Mouse (Mus musculus): ENCODE results near the gene Mroh8.

The Mroh8 gene

GRCm38 (mm10) chr2:157279416-157279800, at the start of gene Mroh8:
Gene Mroh8 (minus strand): TSS chr2:157279549.
- DNase-seq, result no peak

GRCm38 (mm10) chr2:157328570-157328969, 49.2 kb upstream of the Mroh8 start:
- no peak for DNase-seq

- no peak for DNase-seq
Observed at GRCm38 (mm10) chr2:157328106-157328505, 48.8 kb upstream of the Mroh8 start.

- DNase-seq, result no peak
Observed at GRCm38 (mm10) chr2:157325238-157325637, 45.9 kb upstream of the Mroh8 start.

- no peak for DNase-seq
Observed at GRCm38 (mm10) chr2:157322029-157322766, 42.8 kb upstream of the Mroh8 start.

GRCm38 (mm10) chr2:157320886-157321285, 41.5 kb upstream of the Mroh8 start:
- DNase-seq, result no peak

- DNase-seq, result no peak
Observed at GRCm38 (mm10) chr2:157320135-157320534, 40.8 kb upstream of the Mroh8 start.

GRCm38 (mm10) chr2:157317220-157317619, 37.9 kb upstream of the Mroh8 start:
- DNase-seq, result no peak

- no peak for DNase-seq
Observed at GRCm38 (mm10) chr2:157316358-157316933, 37.1 kb upstream of the Mroh8 start.

- no peak for DNase-seq
Observed at GRCm38 (mm10) chr2:157315486-157315885, 36.1 kb upstream of the Mroh8 start.

- no peak for DNase-seq
Observed at GRCm38 (mm10) chr2:157314310-157314709, 35.0 kb upstream of the Mroh8 start.

- no peak for DNase-seq
Observed at GRCm38 (mm10) chr2:157313718-157314117, 34.4 kb upstream of the Mroh8 start.

GRCm38 (mm10) chr2:157310963-157311637, 31.8 kb upstream of the Mroh8 start:
- DNase-seq, result no peak

GRCm38 (mm10) chr2:157309611-157310010, 30.3 kb upstream of the Mroh8 start:
- no peak for DNase-seq

GRCm38 (mm10) chr2:157308273-157308917, 29.0 kb upstream of the Mroh8 start:
- DNase-seq, result no peak

- no peak for DNase-seq
Observed at GRCm38 (mm10) chr2:157307715-157308265, 28.4 kb upstream of the Mroh8 start.

GRCm38 (mm10) chr2:157306091-157307032, 27.0 kb upstream of the Mroh8 start:
- DNase-seq, result no peak

- no peak for DNase-seq
Observed at GRCm38 (mm10) chr2:157303096-157303495, 23.7 kb upstream of the Mroh8 start.

- DNase-seq, result no peak
Observed at GRCm38 (mm10) chr2:157300051-157300450, 20.7 kb upstream of the Mroh8 start.

- DNase-seq, result no peak
Observed at GRCm38 (mm10) chr2:157296105-157296689, 16.8 kb upstream of the Mroh8 start.

- DNase-seq, result peak; percentile 63
Observed at GRCm38 (mm10) chr2:157292093-157292492, 12.7 kb upstream of the Mroh8 start.

- DNase-seq, result no peak
Observed at GRCm38 (mm10) chr2:157288996-157289395, 9.6 kb upstream of the Mroh8 start.

Measured in thymus, postnatal 25 days (tissue).